Mouse (Mus musculus): ENCODE data around the gene Fbxw11. TPM values are rescaled to one million over a fixed set of nuclear protein-coding genes. Genes with fewer than 3 reads are reported as not detected.

Gene Fbxw11
- polyA plus RNA-seq, 1 experiment from 2014 or later: 114 TPM

GRCm38 (mm10) chr11:32748800-32749199 lies 106.3 kb downstream of the Fbxw11 start:
- no peaks in the 10 kb centered on the region for H3K27me3 ChIP-seq
- 78% methylated on average over 4 of the region's 4 CpGs for WGBS
- no peak overlapping the region for H3K4me2 ChIP-seq (replicated peaks)
- no peak overlapping the region for H3K27ac ChIP-seq
- H3K4me3 ChIP-seq (replicated peaks): no peak overlapping the region
- no peaks in the 10 kb centered on the region for H3K9me3 ChIP-seq
- peaks cover 35% of the 10 kb centered on the region for H3K36me3 ChIP-seq
- no peak overlapping the region for H3K9ac ChIP-seq (replicated peaks)
- no peaks in the 10 kb centered on the region for H3K4me1 ChIP-seq (replicated peaks)
- no peak for ATAC-seq

DNA sequence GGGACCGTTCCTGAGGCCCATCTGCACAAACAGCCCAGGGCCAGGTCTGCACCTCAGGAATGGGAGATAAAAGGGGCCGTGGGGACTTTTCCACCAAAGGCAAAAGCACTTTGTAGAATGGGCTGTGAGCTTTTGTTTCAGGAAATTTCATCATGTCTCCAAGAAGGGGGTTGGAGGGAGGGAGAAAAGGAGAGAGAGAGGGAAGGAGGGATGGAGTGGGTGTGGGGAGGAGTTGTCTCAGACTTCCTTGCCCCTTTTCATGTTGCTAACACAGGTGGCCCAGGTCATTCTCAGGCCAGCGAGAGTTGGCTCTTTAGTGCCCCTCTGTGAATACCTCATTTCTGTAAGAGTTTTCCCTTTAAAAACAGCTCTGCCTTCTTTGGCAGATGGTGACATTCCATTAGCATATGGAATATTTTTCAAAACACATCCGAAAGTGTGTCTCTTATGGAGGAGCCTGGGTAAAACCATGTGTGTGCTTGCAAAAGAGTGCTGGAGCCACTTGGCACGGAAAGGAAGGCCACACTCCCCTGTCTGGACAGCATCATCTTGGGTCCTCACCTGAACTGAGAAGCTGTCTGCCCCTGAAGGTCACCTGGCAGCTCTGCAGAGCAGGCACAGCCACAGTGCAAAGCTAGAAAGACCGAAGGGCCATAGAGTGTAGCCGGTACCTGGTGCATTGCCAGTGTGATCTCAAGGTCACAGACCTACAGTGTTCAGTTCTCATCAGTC lies 109.5 kb downstream of the Fbxw11 start:
- no peak overlapping the region for H3K9ac ChIP-seq (replicated peaks)
- H3K27ac ChIP-seq: no peak overlapping the region
- H3K27me3 ChIP-seq: no peaks in the 10 kb centered on the region
- H3K9me3 ChIP-seq: no peaks in the 10 kb centered on the region
- H3K36me3 ChIP-seq: peaks cover 7% of the 10 kb centered on the region
- H3K4me2 ChIP-seq (replicated peaks): no peak overlapping the region
- no peaks in the 10 kb centered on the region for H3K4me1 ChIP-seq (replicated peaks)
- 87% methylated on average over 7 of the region's 7 CpGs for WGBS
- no peak overlapping the region for H3K4me3 ChIP-seq (replicated peaks)
- no peak for ATAC-seq

DNA sequence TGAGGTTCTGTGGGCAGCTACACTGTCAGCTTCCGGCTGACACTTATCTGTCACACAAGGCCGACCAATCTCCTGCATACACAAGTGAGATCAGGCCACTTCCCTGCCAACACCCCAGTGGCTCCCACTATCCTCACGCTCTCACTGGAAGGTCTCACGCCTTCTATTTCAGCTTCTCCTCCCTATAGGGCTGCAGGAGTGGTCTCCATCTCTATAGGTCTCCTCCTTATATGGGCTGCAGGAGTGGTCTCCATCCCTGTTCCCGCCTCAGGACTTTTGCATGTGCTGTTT lies 110.0 kb downstream of the Fbxw11 start:
- Histone ChIP-seq H3K4me1 (replicated peaks) (no peaks in the 10 kb centered on the region), H3K27ac (no peak overlapping the region), H3K9me3 (no peaks in the 10 kb centered on the region), H3K9ac (replicated peaks) (no peak overlapping the region), H3K27me3 (no peaks in the 10 kb centered on the region), H3K4me3 (replicated peaks) (no peak overlapping the region), H3K4me2 (replicated peaks) (no peak overlapping the region), H3K36me3 (peaks cover 5% of the 10 kb centered on the region; the same call in 1 of the 2 replicates)
- ATAC-seq: no peak
- WGBS: 81% methylated on average over 5 of the region's 5 CpGs

GRCm38 (mm10) chr11:32753358-32753757 lies 110.8 kb downstream of the Fbxw11 start:
- Histone ChIP-seq H3K9me3 (no peaks in the 10 kb centered on the region), H3K4me1 (replicated peaks) (no peaks in the 10 kb centered on the region), H3K27ac (no peak overlapping the region), H3K36me3 (no peaks in the 10 kb centered on the region), H3K4me2 (replicated peaks) (no peak overlapping the region), H3K4me3 (replicated peaks) (no peak overlapping the region), H3K9ac (replicated peaks) (no peak overlapping the region), H3K27me3 (no peaks in the 10 kb centered on the region)
- no peak for ATAC-seq
- WGBS: 78% methylated on average over 2 of the region's 2 CpGs

DNA sequence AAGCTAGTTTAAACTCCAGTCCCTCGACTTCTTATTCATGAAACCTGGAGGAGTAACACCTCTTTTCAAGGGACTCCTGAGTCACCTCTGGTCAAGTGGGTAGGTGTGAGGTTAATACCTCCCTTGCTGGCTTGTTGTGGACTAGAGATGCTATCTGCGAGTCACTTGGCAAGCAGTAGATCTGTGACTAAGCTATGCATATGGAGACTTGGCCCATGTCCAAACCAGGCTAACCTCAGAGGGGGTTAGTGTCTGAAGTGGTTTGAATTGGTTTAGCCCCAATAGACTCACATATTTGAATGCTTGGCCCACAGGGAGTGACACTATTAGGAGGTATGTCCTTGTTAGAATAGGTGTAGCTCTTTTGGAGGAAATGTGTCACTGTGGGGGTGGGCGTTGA lies 120.2 kb downstream of the Fbxw11 start:
- 68% methylated on average over 3 of the region's 3 CpGs for WGBS
- H3K27ac ChIP-seq: no peak overlapping the region
- no peak for ATAC-seq

GRCm38 (mm10) chr11:32767496-32768230 lies 125.1 kb downstream of the Fbxw11 start:
- 84% methylated on average over 18 of the region's 18 CpGs for WGBS

More for the DNA sequence above, 120.2 kb downstream of the Fbxw11 start:
- no peaks in the 10 kb centered on the region for H3K27me3 ChIP-seq
- no peak overlapping the region for H3K9ac ChIP-seq (replicated peaks)
- no peaks in the 10 kb centered on the region for H3K4me1 ChIP-seq (replicated peaks)
- H3K36me3 ChIP-seq: no peaks in the 10 kb centered on the region
- no peak overlapping the region for H3K4me2 ChIP-seq (replicated peaks)
- no peak overlapping the region for H3K4me3 ChIP-seq (replicated peaks)
- no peaks in the 10 kb centered on the region for H3K9me3 ChIP-seq

GRCm38 (mm10) chr11:32768642-32769343 lies 126.3 kb downstream of the Fbxw11 start:
- H3K9ac ChIP-seq (replicated peaks): no peak overlapping the region
- H3K27ac ChIP-seq: no peak overlapping the region
- no peak for ATAC-seq
- 86% methylated on average over 12 of the region's 12 CpGs for WGBS
- H3K9me3 ChIP-seq: no peaks in the 10 kb centered on the region
- no peak overlapping the region for H3K4me3 ChIP-seq (replicated peaks)
- H3K4me1 ChIP-seq (replicated peaks): no peaks in the 10 kb centered on the region
- no peak overlapping the region for H3K4me2 ChIP-seq (replicated peaks)
- H3K27me3 ChIP-seq: no peaks in the 10 kb centered on the region
- no peaks in the 10 kb centered on the region for H3K36me3 ChIP-seq

More at GRCm38 (mm10) chr11:32767496-32768230, 125.1 kb downstream of the Fbxw11 start:
- H3K9ac ChIP-seq (replicated peaks): no peak overlapping the region
- no peak overlapping the region for H3K27ac ChIP-seq
- H3K4me1 ChIP-seq (replicated peaks): no peaks in the 10 kb centered on the region
- ATAC-seq: no peak
- no peak overlapping the region for H3K4me3 ChIP-seq (replicated peaks)
- no peaks in the 10 kb centered on the region for H3K36me3 ChIP-seq
- H3K9me3 ChIP-seq: no peaks in the 10 kb centered on the region
- H3K27me3 ChIP-seq: no peaks in the 10 kb centered on the region
- H3K4me2 ChIP-seq (replicated peaks): no peak overlapping the region

- Histone ChIP-seq H3K4me2 (replicated peaks) (no peak overlapping the region), H3K36me3 (no peaks in the 10 kb centered on the region), H3K4me3 (replicated peaks) (no peak overlapping the region), H3K4me1 (replicated peaks) (peaks cover 5% of the 10 kb centered on the region; the same call in 1 of the 2 replicates), H3K9me3 (no peaks in the 10 kb centered on the region), H3K27ac (no peak overlapping the region; the same call in 1 of the 2 replicates), H3K27me3 (no peaks in the 10 kb centered on the region), H3K9ac (replicated peaks) (no peak overlapping the region)
- ATAC-seq: peak; percentile 34; the same call in 1 of the 2 replicates
- WGBS: 54% methylated on average over 11 of the region's 11 CpGs
These were observed 138.4 kb downstream of the Fbxw11 start for GRCm38 (mm10) chr11:32780747-32781536.

- Histone ChIP-seq H3K27ac (no peak overlapping the region), H3K9me3 (no peaks in the 10 kb centered on the region), H3K4me2 (replicated peaks) (no peak overlapping the region), H3K27me3 (no peaks in the 10 kb centered on the region), H3K4me3 (replicated peaks) (no peak overlapping the region), H3K4me1 (replicated peaks) (peaks cover 5% of the 10 kb centered on the region; the same call in 1 of the 2 replicates), H3K36me3 (no peaks in the 10 kb centered on the region), H3K9ac (replicated peaks) (no peak overlapping the region)
- 58% methylated on average over 2 of the region's 2 CpGs for WGBS
- ATAC-seq: no peak
These were observed 139.3 kb downstream of the Fbxw11 start for GRCm38 (mm10) chr11:32781633-32782404.

- 78% methylated on average over 3 of the region's 3 CpGs for WGBS
- H3K9ac ChIP-seq (replicated peaks): no peak overlapping the region
- H3K27me3 ChIP-seq: no peaks in the 10 kb centered on the region
- peaks cover 5% of the 10 kb centered on the region; the same call in 1 of the 2 replicates for H3K4me1 ChIP-seq (replicated peaks)
- H3K36me3 ChIP-seq: no peaks in the 10 kb centered on the region
- H3K27ac ChIP-seq: no peak overlapping the region
- no peak for ATAC-seq
- no peak overlapping the region for H3K4me3 ChIP-seq (replicated peaks)
- H3K9me3 ChIP-seq: no peaks in the 10 kb centered on the region
- no peak overlapping the region for H3K4me2 ChIP-seq (replicated peaks)
These were observed 140.2 kb downstream of the Fbxw11 start for GRCm38 (mm10) chr11:32782724-32783123.

- H3K9ac ChIP-seq (replicated peaks): no peak overlapping the region
- H3K4me1 ChIP-seq (replicated peaks): peaks cover 4% of the 10 kb centered on the region; the same call in 1 of the 2 replicates
- WGBS: 85% methylated on average over 6 of the region's 6 CpGs
These were observed 143.1 kb downstream of the Fbxw11 start for GRCm38 (mm10) chr11:32785591-32786147.

More at GRCm38 (mm10) chr11:32785591-32786147, 143.1 kb downstream of the Fbxw11 start:
- Histone ChIP-seq H3K27ac (no peak overlapping the region), H3K27me3 (no peaks in the 10 kb centered on the region), H3K36me3 (no peaks in the 10 kb centered on the region), H3K4me3 (replicated peaks) (no peak overlapping the region), H3K9me3 (no peaks in the 10 kb centered on the region), H3K4me2 (replicated peaks) (no peak overlapping the region)
- no peak for ATAC-seq
